Mouse (Mus musculus) splenic B cell, adult 2 months (primary cell): ENCODE measurements around the gene Gm17660.
"Not testable (repeated sequence)": the region's sequence is repeated elsewhere in the genome, so short reads cannot be mapped to it uniquely, and the experiment has no call there.

Experiments
- DNase-seq: peaks from one replicate; pipeline ENCODE4 v3.0.0-alpha.2; 2011; ENCODE audit warnings: low read depth, low spot score
- H3K27me3 ChIP-seq: 2 replicates; pipeline ENCODE4 v1.6.1; 2012; ENCODE audit warnings: mild to moderate bottlenecking, low read length, moderate library complexity, mixed read lengths; ENCODE audit not compliant: control insufficient read depth, poor library complexity, insufficient read depth, severe bottlenecking
- H3K36me3 ChIP-seq: 2 replicates; pipeline ENCODE4 v1.6.1; 2012; ENCODE audit warnings: mild to moderate bottlenecking, low read length, moderate library complexity, mixed read lengths; ENCODE audit not compliant: control insufficient read depth, poor library complexity, insufficient read depth, severe bottlenecking

Gm17660 gene

GRCm38 (mm10) chr5:104039154-104039932 lies 38.1 kb downstream of the Gm17660 start:
- H3K36me3 ChIP-seq = no peaks in the 10 kb centered on the region
- H3K27me3 ChIP-seq = no peaks in the 10 kb centered on the region
- DNase-seq = peak; percentile 44

- H3K36me3 ChIP-seq = no peaks in the 10 kb centered on the region
- no peak for DNase-seq
- H3K27me3 ChIP-seq = no peaks in the 10 kb centered on the region
These were observed 40.7 kb downstream of the Gm17660 start for GRCm38 (mm10) chr5:104036686-104037085.

GRCm38 (mm10) chr5:104035824-104036223 lies 41.6 kb downstream of the Gm17660 start:
- Histone ChIP-seq H3K27me3 (no peaks in the 10 kb centered on the region), H3K36me3 (no peaks in the 10 kb centered on the region)
- no peak for DNase-seq

- DNase-seq = no peak
- Histone ChIP-seq H3K27me3 (no peaks in the 10 kb centered on the region), H3K36me3 (no peaks in the 10 kb centered on the region)
These were observed 42.3 kb downstream of the Gm17660 start for GRCm38 (mm10) chr5:104035066-104035465.

- no peaks in the 10 kb centered on the region for H3K36me3 ChIP-seq
- DNase-seq = no peak
These were observed 44.8 kb downstream of the Gm17660 start for GRCm38 (mm10) chr5:104032434-104033097.

GRCm38 (mm10) chr5:104025245-104025854 lies 52.1 kb downstream of the Gm17660 start:
- Histone ChIP-seq H3K36me3 (no peaks in the 10 kb centered on the region), H3K27me3 (no peaks in the 10 kb centered on the region)
- DNase-seq = no peak

More at GRCm38 (mm10) chr5:104032434-104033097, 44.8 kb downstream of the Gm17660 start:
- no peaks in the 10 kb centered on the region for H3K27me3 ChIP-seq

GRCm38 (mm10) chr5:104024762-104025161 lies 52.6 kb downstream of the Gm17660 start:
- Histone ChIP-seq H3K36me3 (no peaks in the 10 kb centered on the region), H3K27me3 (no peaks in the 10 kb centered on the region)
- DNase-seq = no peak

- not testable (repeated sequence) for H3K27me3 ChIP-seq, DNase-seq, H3K36me3 ChIP-seq
These were observed 53.2 kb downstream of the Gm17660 start for GRCm38 (mm10) chr5:104024193-104024592.

GRCm38 (mm10) chr5:104023289-104024020 lies 54.0 kb downstream of the Gm17660 start:
- no peak for DNase-seq
- Histone ChIP-seq H3K36me3 (no peaks in the 10 kb centered on the region), H3K27me3 (no peaks in the 10 kb centered on the region)

GRCm38 (mm10) chr5:104022558-104022957 lies 54.9 kb downstream of the Gm17660 start:
- H3K27me3 ChIP-seq = no peaks in the 10 kb centered on the region
- H3K36me3 ChIP-seq = no peaks in the 10 kb centered on the region
- DNase-seq = no peak

GRCm38 (mm10) chr5:104021597-104022378 lies 55.6 kb downstream of the Gm17660 start, which contains the start of gene Hsd17b11:
Hsd17b11 (minus strand) TSS chr5:104021919.
- peak; percentile 69 for DNase-seq
- Histone ChIP-seq H3K27me3 (no peaks in the 10 kb centered on the region), H3K36me3 (no peaks in the 10 kb centered on the region)
